Mouse (Mus musculus): ENCODE measurements around the gene Rbpj.
"Not testable (repeated sequence)": the region's sequence is repeated elsewhere in the genome, so short reads cannot be mapped to it uniquely, and the experiment has no call there.

Gene Rbpj

GRCm38 (mm10) chr5:53672352-53672751 is 206.4 kb downstream of the Rbpj start:
- peak; percentile 36 for DNase-seq (ENCODE audit: low read depth)

- not testable (repeated sequence) for DNase-seq (ENCODE audit: low read depth)
Measured at GRCm38 (mm10) chr5:53673493-53674150, 207.7 kb downstream of the Rbpj start.

- no peak for DNase-seq (ENCODE audit: low read depth)
Measured at GRCm38 (mm10) chr5:53676671-53677070, 210.7 kb downstream of the Rbpj start.

GRCm38 (mm10) chr5:53678036-53678767 is 212.2 kb downstream of the Rbpj start:
- no peak for DNase-seq (ENCODE audit: low read depth)

GRCm38 (mm10) chr5:53679651-53680050 is 213.7 kb downstream of the Rbpj start:
- no peak for DNase-seq (ENCODE audit: low read depth)

GRCm38 (mm10) chr5:53683916-53684315 is 218.0 kb downstream of the Rbpj start:
- no peak for DNase-seq (ENCODE audit: low read depth)

GRCm38 (mm10) chr5:53684417-53684816 is 218.5 kb downstream of the Rbpj start:
- no peak for DNase-seq (ENCODE audit: low read depth)

GRCm38 (mm10) chr5:53685623-53686022 is 219.7 kb downstream of the Rbpj start:
- no peak for DNase-seq (ENCODE audit: low read depth)

- DNase-seq (ENCODE audit: low read depth): no peak
Measured at GRCm38 (mm10) chr5:53686379-53686778, 220.4 kb downstream of the Rbpj start.

GRCm38 (mm10) chr5:53688326-53688725 is 222.4 kb downstream of the Rbpj start:
- DNase-seq (ENCODE audit: low read depth): no peak

GRCm38 (mm10) chr5:53691577-53691976 is 225.6 kb downstream of the Rbpj start:
- no peak for DNase-seq (ENCODE audit: low read depth)

- DNase-seq (ENCODE audit: low read depth): no peak
Measured at GRCm38 (mm10) chr5:53692100-53692499, 226.1 kb downstream of the Rbpj start.

- no peak for DNase-seq (ENCODE audit: low read depth)
Measured at GRCm38 (mm10) chr5:53692662-53693061, 226.7 kb downstream of the Rbpj start.

GRCm38 (mm10) chr5:53696701-53697100 is 230.7 kb downstream of the Rbpj start:
- DNase-seq (ENCODE audit: low read depth): no peak

- no peak for DNase-seq (ENCODE audit: low read depth)
Measured at GRCm38 (mm10) chr5:53697794-53698193, 231.8 kb downstream of the Rbpj start.

GRCm38 (mm10) chr5:53702686-53703085 is 236.7 kb downstream of the Rbpj start:
- DNase-seq (ENCODE audit: low read depth): no peak
